Mouse (Mus musculus) naive thymus-derived CD4-positive, alpha-beta T cell, adult 5 months (primary cell): ENCODE results near the gene Cep57. TPM values are rescaled to one million over a fixed set of nuclear protein-coding genes. Genes with fewer than 3 reads are reported as not detected.

Source experiments
- polyA plus RNA-seq: library from polyadenylated mRNA; unstranded; fragments of 100-300 nt; shearing (Covaris generic); gene quantifications from one replicate; pipeline ENCODE4 v1.2.1, GENCODE M21; 2017

Cep57 gene
- 86.6 TPM for polyA plus RNA-seq

DNA sequence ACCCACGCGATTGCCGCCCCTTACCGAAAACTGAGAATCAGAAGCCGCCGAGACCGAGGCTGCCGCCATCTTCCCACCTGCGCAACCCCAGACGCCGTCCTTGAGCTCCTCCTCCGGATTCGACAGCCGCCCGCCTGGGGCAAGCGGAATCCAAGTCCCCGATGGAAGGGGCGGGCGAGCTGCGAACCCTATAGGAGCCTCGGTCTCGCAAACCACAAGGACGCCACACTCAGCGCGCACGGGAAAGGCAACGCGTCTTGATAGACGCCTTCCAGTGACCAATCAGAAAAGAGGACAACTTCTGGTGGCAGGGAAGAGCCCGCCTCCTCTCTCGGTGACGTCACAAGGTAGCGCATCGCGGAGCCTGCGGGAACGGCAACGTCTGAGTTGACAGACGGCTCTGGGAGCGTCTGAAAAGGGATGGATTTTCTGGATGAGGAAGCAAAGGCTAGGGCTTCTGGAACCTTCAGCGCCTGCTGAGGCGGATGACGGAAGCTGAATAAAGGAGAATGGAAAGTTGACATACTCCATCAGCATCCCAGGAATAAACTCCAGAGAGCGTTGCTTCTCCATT is at the start of gene Cep57:
Gene Cep57, minus strand, starts transcription at position 276 of the 574 bp plus-strand sequence.

DNA sequence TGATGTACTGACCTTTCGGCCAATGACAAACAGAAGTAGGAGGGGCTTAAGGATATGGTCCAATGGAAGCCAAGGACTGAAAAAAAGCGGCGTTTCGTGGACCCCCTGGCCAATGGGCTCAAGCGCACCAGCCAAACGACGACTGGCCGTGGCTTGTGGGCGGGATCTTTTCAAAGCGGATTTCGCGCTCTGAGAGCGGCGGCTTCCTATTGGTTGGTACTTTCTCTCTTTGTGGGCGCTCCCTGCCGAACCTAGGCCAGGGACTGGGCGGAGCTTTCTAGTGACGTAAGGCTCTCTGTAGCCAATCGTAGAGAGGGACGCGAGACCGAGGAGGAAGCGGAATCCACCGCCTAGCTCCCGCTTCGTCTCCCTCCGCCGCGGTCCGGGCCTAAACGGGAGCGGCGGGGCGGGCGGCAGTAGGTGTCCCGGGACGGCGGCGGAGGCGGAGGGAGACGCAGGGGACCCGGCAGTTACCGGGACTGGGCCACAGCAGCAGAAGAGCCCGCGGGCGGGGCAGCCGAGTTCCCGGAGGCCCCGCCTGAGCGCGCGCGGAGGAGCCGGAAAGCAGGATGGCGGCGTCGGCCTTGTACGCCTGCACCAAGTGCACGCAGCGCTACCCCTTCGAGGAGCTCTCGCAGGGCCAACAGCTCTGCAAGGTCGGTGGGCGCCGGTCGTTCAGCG is 639 bp upstream of the Cep57 start, which contains the start of gene Fam76b:
Gene Fam76b, plus strand, starts transcription at position 311 of the 681 bp plus-strand sequence.

Other genes starting within 250 kb of the Cep57 start
- 54.9 TPM for gene Mtmr2, start 78.7 kb downstream of the Cep57 start, polyA plus RNA-seq
- 49.2 TPM for gene Fam76b, start 609 bp upstream of the Cep57 start, polyA plus RNA-seq